Mouse (Mus musculus) kidney, embryonic 14.5 days (tissue): ENCODE results near the gene Mybbp1a. TPM values are rescaled to one million over a fixed set of nuclear protein-coding genes. Genes with fewer than 3 reads are reported as not detected.
A peak's percentile ranks its signal among the peaks of the same experiment; 100 is the strongest.

Source experiments
- ATAC-seq: fragments of 200-750 bp; cut with Nextera tagmentation; 2 replicates; pipeline ENCODE4 v1.8.0; 2017; ENCODE audit warnings: moderate number of reproducible peaks, mild to moderate bottlenecking, moderate TSS enrichment, moderate library complexity; ENCODE audit not compliant: low FRiP score, low TSS enrichment
- H3K27ac ChIP-seq: fragments of 300-500 bp; sonication (generic); 2 replicates; pipeline ENCODE4 v1.5.1; 2014; ENCODE audit warnings: low read depth, mild to moderate bottlenecking, low read length, moderate library complexity, mixed read lengths
- H3K27me3 ChIP-seq: fragments of 300-500 bp; sonication (generic); 2 replicates; pipeline ENCODE4 v1.6.1; 2014; ENCODE audit warnings: mild to moderate bottlenecking, low read length; ENCODE audit not compliant: control insufficient read depth, insufficient read depth
- H3K36me3 ChIP-seq: fragments of 300-500 bp; sonication (generic); 2 replicates; pipeline ENCODE4 v1.6.1; 2014; ENCODE audit warnings: low read length, mixed read lengths; ENCODE audit not compliant: control insufficient read depth, insufficient read depth
- H3K4me1 ChIP-seq: fragments of 300-500 bp; sonication (generic); 2 replicates; pipeline ENCODE4 v1.6.1; 2014; ENCODE audit warnings: low read length, mixed read lengths; ENCODE audit not compliant: control insufficient read depth, insufficient read depth
- H3K4me2 ChIP-seq: fragments of 300-500 bp; sonication (generic); replicated peaks from 2 replicates; pipeline ENCODE4 v1.6.1; 2014; ENCODE audit warnings: low read depth, mild to moderate bottlenecking, low read length
- H3K4me3 ChIP-seq: fragments of 300-500 bp; sonication (generic); 2 replicates; pipeline ENCODE4 v1.5.1; 2014; ENCODE audit warnings: mild to moderate bottlenecking, low read length
- H3K9ac ChIP-seq: fragments of 300-500 bp; sonication (generic); 2 replicates; pipeline ENCODE4 v1.6.1; 2014; ENCODE audit warnings: low read depth, mild to moderate bottlenecking, low read length, moderate library complexity
- H3K9me3 ChIP-seq: fragments of 300-500 bp; sonication (generic); 2 replicates; pipeline ENCODE4 v1.6.1; 2016; ENCODE audit warnings: low read length; ENCODE audit not compliant: control insufficient read depth
- WGBS: fragments of 180-500 bp; shearing (Covaris S2); extraction: QIAGEN DNeasy Blood & Tissue Kit; methylation state at CpG from one replicate; pipeline ENCODE4 v1.1.7; 2014; 5-methylcytosine and 5-hydroxymethylcytosine counted together
- polyA plus RNA-seq: library from polyadenylated mRNA; unstranded; fragments of >200 nt; fragmentation: Nextera tagmentation; extraction: Ambion mirVana; gene quantifications from 2 replicates; pipeline ENCODE4 v1.2.1, GENCODE M21; 2014

Mybbp1a gene
- polyA plus RNA-seq, 1 experiment from 2014 or later = 173 TPM

DNA sequence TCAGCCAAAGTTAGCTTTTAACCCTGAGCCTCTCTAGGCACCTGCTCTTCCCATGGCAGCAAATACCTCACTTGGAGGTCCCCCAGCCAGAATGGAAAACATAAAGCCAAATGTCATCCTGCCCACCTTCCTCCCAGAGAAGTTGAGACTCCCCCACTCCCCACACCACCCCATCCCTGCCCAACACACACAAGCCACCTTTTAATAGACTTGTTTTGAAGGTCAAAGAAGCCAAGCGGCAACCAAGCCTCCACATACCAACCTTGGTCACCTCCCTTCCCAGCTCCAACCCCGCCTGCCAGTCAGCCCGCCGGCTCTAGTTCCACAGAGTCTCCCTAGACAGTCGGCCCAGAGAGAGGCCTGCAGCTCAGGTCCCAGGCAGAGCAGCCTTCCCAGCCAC lies 39.1 kb upstream of the Mybbp1a start:
- H3K4me2 ChIP-seq = 0 out of 2 replicates have a peak overlapping the region, but pooled peaks have one; percentile 1

GRCm38 (mm10) chr11:72402969-72403368 lies 38.2 kb upstream of the Mybbp1a start:
- no peaks in the 10 kb centered on the region for H3K9me3 ChIP-seq
- no peak overlapping the region for H3K4me3 ChIP-seq
- H3K4me1 ChIP-seq = peaks cover 58% of the 10 kb centered on the region
- H3K4me2 ChIP-seq = no peak overlapping the region
- peak overlapping the region; percentile 87; the same call in 1 of the 2 replicates for H3K27ac ChIP-seq
- 86% methylated on average over 12 of the region's 12 CpGs for WGBS
- H3K36me3 ChIP-seq = peaks cover 22% of the 10 kb centered on the region
- H3K9ac ChIP-seq = no peak overlapping the region
- ATAC-seq = no peak
- H3K27me3 ChIP-seq = no peaks in the 10 kb centered on the region

More for the DNA sequence above, 39.1 kb upstream of the Mybbp1a start:
- WGBS = 30% methylated on average over 5 of the region's 5 CpGs
- H3K27me3 ChIP-seq = no peaks in the 10 kb centered on the region
- ATAC-seq = peak; percentile 63
- peak overlapping the region; percentile 87 for H3K27ac ChIP-seq
- no peaks in the 10 kb centered on the region for H3K9me3 ChIP-seq
- no peak overlapping the region for H3K4me3 ChIP-seq
- peaks cover 49% of the 10 kb centered on the region for H3K4me1 ChIP-seq
- no peak overlapping the region for H3K9ac ChIP-seq
- H3K36me3 ChIP-seq = peaks cover 27% of the 10 kb centered on the region

DNA sequence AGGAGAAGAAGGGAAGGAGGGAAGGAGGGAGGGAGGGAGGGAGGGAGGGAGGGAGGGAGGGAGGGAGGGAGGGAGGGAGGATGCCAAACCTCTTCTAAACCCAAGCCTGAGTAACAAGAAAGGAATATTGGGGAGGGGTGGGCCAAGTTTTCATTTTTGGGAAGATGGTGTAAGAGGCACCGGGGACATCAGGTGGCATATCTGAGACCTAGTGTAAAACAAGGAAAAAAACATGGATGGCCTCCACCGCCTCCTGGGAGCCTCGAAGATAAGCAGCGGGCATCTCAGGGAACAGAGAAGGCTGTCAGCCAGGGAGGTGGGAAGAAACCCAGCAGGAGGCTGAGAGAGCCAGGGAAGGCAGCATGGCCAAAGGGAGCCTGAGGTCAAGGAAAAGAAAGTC lies 35.6 kb upstream of the Mybbp1a start:
- H3K27me3 ChIP-seq = no peaks in the 10 kb centered on the region
- H3K4me2 ChIP-seq = peak overlapping the region; percentile 15; the same call in 1 of the 2 replicates
- H3K27ac ChIP-seq = peak overlapping the region; percentile 59
- no peaks in the 10 kb centered on the region for H3K9me3 ChIP-seq
- peaks cover 72% of the 10 kb centered on the region for H3K4me1 ChIP-seq
- peaks cover 4% of the 10 kb centered on the region; the same call in 1 of the 2 replicates for H3K36me3 ChIP-seq
- H3K4me3 ChIP-seq = no peak overlapping the region
- no peak for ATAC-seq
- WGBS = 70% methylated on average over 4 of the region's 4 CpGs
- H3K9ac ChIP-seq = no peak overlapping the region

GRCm38 (mm10) chr11:72406079-72406675 lies 35.0 kb upstream of the Mybbp1a start:
- Histone ChIP-seq H3K36me3 (peaks cover 4% of the 10 kb centered on the region; the same call in 1 of the 2 replicates), H3K27me3 (no peaks in the 10 kb centered on the region), H3K27ac (peak overlapping the region; percentile 65), H3K9ac (no peak overlapping the region), H3K4me3 (no peak overlapping the region), H3K4me1 (peaks cover 66% of the 10 kb centered on the region), H3K9me3 (no peaks in the 10 kb centered on the region), H3K4me2 (peak overlapping the region; percentile 15)
- no peak for ATAC-seq
- WGBS = 52% methylated on average over 8 of the region's 8 CpGs

DNA sequence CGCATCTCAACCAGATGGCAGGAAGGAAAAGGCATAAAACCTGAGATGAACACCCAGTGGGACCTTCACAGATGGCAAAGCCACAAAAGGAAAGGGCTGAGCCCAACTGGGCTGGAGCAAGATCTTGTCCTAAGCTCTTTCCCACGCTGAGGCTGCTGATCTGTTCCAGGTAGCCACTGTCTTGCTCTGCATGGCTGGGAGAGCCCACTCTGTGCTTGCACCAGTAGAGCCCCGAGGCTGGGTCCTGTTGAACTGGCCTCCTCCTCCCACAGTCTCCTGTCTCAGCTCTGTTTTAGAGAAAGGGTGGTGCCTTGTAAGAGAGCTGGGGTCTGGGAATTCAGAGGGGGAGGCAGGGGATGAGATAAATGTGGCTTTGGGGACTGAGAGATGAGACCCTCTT lies 34.1 kb upstream of the Mybbp1a start:
- WGBS = 14% methylated on average over 3 of the region's 3 CpGs
- Histone ChIP-seq H3K4me3 (no peak overlapping the region), H3K9me3 (no peaks in the 10 kb centered on the region), H3K27ac (peak overlapping the region; percentile 65), H3K4me1 (peaks cover 62% of the 10 kb centered on the region), H3K4me2 (peak overlapping the region; percentile 99), H3K27me3 (no peaks in the 10 kb centered on the region), H3K36me3 (peaks cover 4% of the 10 kb centered on the region; the same call in 1 of the 2 replicates), H3K9ac (peak overlapping the region; percentile 42; the same call in 1 of the 2 replicates)
- ATAC-seq = no peak

DNA sequence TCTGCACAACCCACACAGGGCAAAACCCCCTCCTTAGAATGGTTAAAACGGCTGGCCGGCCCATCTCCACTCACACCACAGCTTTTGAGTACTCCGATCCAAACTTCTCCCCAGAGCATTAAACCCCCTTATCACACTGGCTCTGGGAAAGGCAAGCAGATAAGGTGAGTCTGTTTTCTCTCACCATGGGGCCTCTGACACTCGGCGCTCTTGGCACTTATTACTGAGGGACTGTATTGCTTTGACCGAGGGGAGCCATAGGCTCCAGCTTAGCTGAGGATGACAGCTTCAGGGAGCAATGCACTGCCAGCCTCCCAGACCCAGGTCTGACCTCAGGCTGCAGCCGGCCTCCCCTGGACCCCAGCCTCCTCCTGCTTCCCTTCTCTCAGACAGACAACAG lies 33.6 kb upstream of the Mybbp1a start:
- Histone ChIP-seq H3K4me1 (peaks cover 57% of the 10 kb centered on the region), H3K4me3 (0 out of 2 replicates have a peak overlapping the region, but pooled peaks have one; percentile 10), H3K27ac (0 out of 2 replicates have a peak overlapping the region, but pooled peaks have one; percentile 1), H3K27me3 (no peaks in the 10 kb centered on the region), H3K36me3 (peaks cover 4% of the 10 kb centered on the region; the same call in 1 of the 2 replicates), H3K4me2 (peak overlapping the region; percentile 99), H3K9me3 (no peaks in the 10 kb centered on the region), H3K9ac (peak overlapping the region; percentile 7; the same call in 1 of the 2 replicates)
- ATAC-seq = no peak
- 13% methylated on average over 7 of the region's 7 CpGs for WGBS

- Histone ChIP-seq H3K4me2 (peak overlapping the region; percentile 99), H3K9ac (peak overlapping the region; percentile 93; the same call in 1 of the 2 replicates), H3K27me3 (no peaks in the 10 kb centered on the region), H3K36me3 (no peaks in the 10 kb centered on the region), H3K4me1 (peaks cover 55% of the 10 kb centered on the region), H3K27ac (peak overlapping the region; percentile 1; the same call in 1 of the 2 replicates), H3K9me3 (no peaks in the 10 kb centered on the region), H3K4me3 (peak overlapping the region; percentile 90)
- WGBS = 25% methylated on average over 9 of the region's 9 CpGs
- no peak for ATAC-seq
Measured at GRCm38 (mm10) chr11:72408451-72409170, 32.5 kb upstream of the Mybbp1a start.

DNA sequence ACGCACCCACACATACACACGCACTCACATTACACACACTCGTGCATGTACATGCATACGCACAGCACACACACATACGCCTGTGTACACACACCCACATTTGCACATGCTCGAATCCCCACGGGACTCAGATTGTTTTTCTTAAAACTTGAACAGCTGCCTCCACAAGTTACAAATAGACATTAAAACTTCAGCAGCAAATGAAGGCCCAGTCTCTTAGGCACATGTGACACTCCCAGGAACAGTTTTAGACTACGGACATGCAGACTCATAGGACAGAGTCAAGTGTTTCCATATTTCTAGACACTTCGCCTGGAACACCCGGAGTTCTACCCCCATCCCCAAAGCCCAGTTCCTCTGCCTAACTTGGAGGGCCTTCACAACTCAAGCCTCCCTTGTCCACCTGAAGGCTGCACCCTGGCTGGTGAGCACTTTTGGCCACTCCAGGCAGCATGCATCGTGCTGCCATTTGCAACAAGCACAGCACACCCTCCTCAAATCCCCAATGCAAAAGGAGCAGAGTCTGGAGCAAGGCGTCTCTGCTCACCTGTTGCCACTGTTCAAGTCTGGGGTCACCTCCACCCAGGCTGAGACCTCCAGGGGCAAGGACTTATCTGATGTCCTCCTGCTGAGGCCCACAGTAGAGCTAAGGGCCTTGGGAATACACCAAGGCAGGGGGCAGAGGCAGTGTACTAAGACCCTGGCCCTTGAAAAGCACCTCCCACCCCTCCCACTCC lies 31.3 kb upstream of the Mybbp1a start:
- Histone ChIP-seq H3K9me3 (no peaks in the 10 kb centered on the region), H3K9ac (peak overlapping the region; percentile 93), H3K4me1 (peaks cover 63% of the 10 kb centered on the region), H3K27me3 (no peaks in the 10 kb centered on the region), H3K4me2 (peak overlapping the region; percentile 99), H3K36me3 (no peaks in the 10 kb centered on the region), H3K4me3 (peak overlapping the region; percentile 90), H3K27ac (peak overlapping the region; percentile 90; the same call in 1 of the 2 replicates)
- 47% methylated on average over 12 of the region's 12 CpGs for WGBS
- no peak for ATAC-seq
